Mouse (Mus musculus): ENCODE results near the gene Ccdc177. TPM values are rescaled to one million over a fixed set of nuclear protein-coding genes. Genes with fewer than 3 reads are reported as not detected.

The Ccdc177 gene
- polyA plus RNA-seq, 1 experiment from 2014 or later: 0.42 TPM

DNA sequence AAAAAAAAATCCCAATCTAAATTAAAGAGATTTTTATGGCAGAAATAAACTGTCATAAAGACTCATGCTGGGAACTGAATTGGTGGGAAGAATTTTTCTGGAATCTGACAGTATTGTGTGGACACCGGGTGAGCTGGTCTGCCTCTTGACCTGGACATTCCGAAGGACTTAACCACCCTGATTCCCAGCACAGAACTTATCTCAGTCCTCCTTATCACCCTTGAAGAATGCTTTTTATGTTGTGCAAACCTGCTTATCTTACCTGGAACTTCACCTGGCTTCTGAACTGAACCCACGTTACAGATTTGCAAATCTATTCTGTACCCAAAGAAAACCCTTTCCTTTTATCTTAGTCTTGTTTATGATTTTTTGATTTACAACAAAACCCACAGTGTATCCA is 21.7 kb upstream of the Ccdc177 start:
- Histone ChIP-seq H3K4me3 (no peak overlapping the region), H3K4me2 (no peak overlapping the region), H3K9ac (no peak overlapping the region), H3K9me3 (no peaks in the 10 kb centered on the region), H3K27ac (no peak overlapping the region), H3K4me1 (no peaks in the 10 kb centered on the region), H3K36me3 (no peaks in the 10 kb centered on the region), H3K27me3 (no peaks in the 10 kb centered on the region)
- 83% methylated on average over 3 of the region's 3 CpGs for WGBS
- ATAC-seq (ENCODE audit: insufficient number of reproducible peaks, insufficient read depth, low FRiP score, low TSS enrichment, low read depth): no peak

DNA sequence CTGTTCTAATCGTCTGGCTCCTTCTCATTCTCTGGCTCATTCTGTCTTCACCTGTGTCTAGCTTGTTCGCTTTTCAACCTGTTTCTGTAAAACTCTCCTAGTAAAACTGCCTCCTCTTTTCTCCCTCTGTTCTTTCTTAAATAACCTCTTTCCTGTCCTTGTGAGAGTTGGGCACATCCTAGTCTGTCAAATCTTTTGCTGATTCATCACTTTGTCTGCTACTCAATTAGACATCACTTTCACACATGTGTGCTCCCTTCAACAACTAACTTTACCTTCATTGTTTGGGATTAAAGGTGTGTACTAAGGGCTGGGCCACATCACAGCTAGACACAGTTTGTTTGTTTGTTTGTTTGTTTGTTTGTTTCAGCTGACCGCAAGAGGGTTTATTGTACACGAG is 19.3 kb upstream of the Ccdc177 start:
- ATAC-seq (ENCODE audit: insufficient number of reproducible peaks, insufficient read depth, low FRiP score, low TSS enrichment, low read depth): no peak
- H3K9ac ChIP-seq: no peak overlapping the region
- WGBS: 89% methylated on average over 4 of the region's 4 CpGs

DNA sequence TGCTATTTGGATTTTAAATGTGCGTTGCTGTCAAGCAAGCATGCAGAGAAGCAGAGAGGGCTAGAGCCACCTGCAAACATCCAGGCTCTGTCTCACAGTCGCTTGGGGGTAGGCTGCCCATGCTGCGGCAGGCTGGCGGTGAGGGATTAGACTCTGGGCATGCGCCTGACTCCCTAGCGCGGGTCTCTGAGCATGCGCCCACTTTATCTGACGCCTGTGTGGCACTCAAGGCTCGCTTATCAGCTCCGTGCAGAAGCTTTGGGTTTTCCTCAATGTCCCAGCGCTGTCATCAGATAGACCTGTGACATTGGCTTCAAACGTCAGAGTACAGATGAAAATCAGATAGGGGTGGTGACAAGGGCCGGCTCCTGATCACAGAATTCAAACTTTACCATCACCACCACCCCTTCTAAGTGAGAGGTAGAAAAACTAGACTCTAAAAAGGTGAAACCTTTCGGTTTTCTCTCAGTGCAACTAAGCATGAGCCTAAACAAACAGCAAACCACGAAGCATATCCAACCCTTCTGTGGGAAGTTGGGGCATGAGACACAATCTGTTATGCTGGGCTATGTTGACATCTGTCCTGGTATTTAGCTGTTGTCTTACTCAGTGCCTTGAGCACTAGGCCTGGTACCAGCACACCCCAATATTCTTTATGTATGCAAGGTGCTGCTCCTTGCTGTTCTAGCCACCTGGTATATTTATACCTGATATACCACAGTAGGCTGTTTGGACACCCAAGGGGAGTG is 17.9 kb upstream of the Ccdc177 start:
- no peak overlapping the region for H3K4me2 ChIP-seq
- no peak for ATAC-seq (ENCODE audit: insufficient number of reproducible peaks, insufficient read depth, low FRiP score, low TSS enrichment, low read depth)
- H3K9ac ChIP-seq: no peak overlapping the region
- 75% methylated on average over 16 of the region's 16 CpGs for WGBS
- H3K27me3 ChIP-seq: no peaks in the 10 kb centered on the region
- H3K27ac ChIP-seq: no peak overlapping the region
- no peak overlapping the region for H3K4me3 ChIP-seq
- no peaks in the 10 kb centered on the region for H3K9me3 ChIP-seq
- H3K36me3 ChIP-seq: no peaks in the 10 kb centered on the region
- H3K4me1 ChIP-seq: no peaks in the 10 kb centered on the region

More for the DNA sequence above, 19.3 kb upstream of the Ccdc177 start:
- Histone ChIP-seq H3K27ac (no peak overlapping the region), H3K4me2 (no peak overlapping the region), H3K4me1 (no peaks in the 10 kb centered on the region), H3K27me3 (no peaks in the 10 kb centered on the region), H3K9me3 (no peaks in the 10 kb centered on the region), H3K36me3 (no peaks in the 10 kb centered on the region), H3K4me3 (no peak overlapping the region)

DNA sequence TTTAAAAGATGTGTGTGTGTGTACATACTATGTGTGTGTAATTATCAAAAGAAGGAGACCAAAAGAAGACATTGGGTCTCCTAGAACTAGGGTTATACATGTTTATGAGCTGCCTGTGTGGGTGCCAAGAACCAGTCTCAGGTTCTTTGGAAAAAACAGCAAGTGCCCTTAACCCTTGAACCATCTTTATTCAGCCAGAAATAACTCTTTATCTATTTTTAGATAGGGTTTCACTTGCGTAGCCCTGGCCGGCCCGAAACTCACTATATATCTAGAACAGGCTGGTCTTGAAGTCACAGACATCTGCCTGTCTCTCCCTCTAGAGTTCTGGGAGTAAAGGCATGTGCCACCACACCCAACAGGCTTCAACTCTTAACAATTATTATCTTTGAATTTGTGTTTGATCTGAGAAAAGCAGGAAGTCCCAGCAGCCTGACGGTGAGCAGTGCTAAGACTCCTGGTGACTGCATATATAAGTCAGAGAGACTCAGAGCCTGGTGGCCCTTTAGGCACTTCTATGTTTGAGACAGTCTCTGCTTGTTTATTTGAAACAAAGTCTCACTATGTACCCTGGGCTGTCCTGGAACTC is 15.7 kb upstream of the Ccdc177 start:
- H3K27me3 ChIP-seq: no peaks in the 10 kb centered on the region
- no peaks in the 10 kb centered on the region for H3K36me3 ChIP-seq
- no peak overlapping the region for H3K9ac ChIP-seq
- no peak overlapping the region for H3K4me3 ChIP-seq
- no peak for ATAC-seq (ENCODE audit: insufficient number of reproducible peaks, insufficient read depth, low FRiP score, low TSS enrichment, low read depth)
- H3K4me1 ChIP-seq: no peaks in the 10 kb centered on the region
- H3K27ac ChIP-seq: no peak overlapping the region
- WGBS: 77% methylated on average over 4 of the region's 4 CpGs
- no peaks in the 10 kb centered on the region for H3K9me3 ChIP-seq
- H3K4me2 ChIP-seq: no peak overlapping the region

DNA sequence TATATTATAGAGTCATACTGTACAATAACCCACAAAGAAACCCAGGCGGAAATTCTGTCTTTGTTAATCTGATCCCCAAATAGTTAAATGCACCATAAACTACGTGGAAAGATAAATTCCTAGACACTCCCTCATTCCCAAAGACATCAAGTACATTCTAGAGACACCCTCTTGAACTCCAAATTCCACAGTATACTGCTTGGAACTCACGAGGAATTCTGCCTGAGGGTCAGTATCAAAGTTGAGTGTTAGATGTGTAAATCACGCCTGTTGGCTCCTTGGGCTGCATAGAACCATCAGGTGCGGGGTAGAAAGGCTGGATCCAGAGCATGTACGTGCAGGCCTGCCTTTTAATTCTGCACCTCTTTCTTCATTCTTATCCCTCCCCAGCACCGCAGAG is 14.3 kb upstream of the Ccdc177 start:
- H3K9ac ChIP-seq: no peak overlapping the region
- ATAC-seq (ENCODE audit: insufficient number of reproducible peaks, insufficient read depth, low FRiP score, low TSS enrichment, low read depth): no peak
- H3K27me3 ChIP-seq: no peaks in the 10 kb centered on the region

DNA sequence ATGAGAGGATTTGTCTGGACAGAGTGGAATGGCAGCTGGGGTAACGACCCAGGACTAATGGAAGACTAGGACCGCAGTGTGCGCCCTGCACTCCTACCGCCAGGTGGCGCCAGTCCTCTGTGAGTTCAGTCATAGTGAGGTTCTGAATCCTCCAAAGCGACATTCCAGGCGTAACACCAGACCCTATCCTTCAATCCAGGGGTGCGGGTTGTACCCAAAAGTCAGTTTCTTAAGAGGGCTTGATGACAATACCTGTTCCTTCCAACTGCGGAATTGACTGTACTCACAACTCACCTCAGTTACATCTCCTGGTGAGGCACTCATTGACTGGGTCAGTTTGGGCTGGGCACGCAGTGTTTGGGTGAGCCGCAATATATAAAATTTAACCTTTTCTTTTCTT is 9.2 kb upstream of the Ccdc177 start:
- Histone ChIP-seq H3K4me2 (0 out of 2 replicates have a peak overlapping the region, but pooled peaks have one; percentile 18), H3K4me3 (no peak overlapping the region), H3K4me1 (no peaks in the 10 kb centered on the region), H3K9me3 (no peaks in the 10 kb centered on the region), H3K36me3 (no peaks in the 10 kb centered on the region), H3K27ac (no peak overlapping the region), H3K9ac (no peak overlapping the region), H3K27me3 (no peaks in the 10 kb centered on the region; the same call in 1 of the 2 replicates)
- 19% methylated on average over 11 of the region's 11 CpGs for WGBS
- no peak for ATAC-seq (ENCODE audit: insufficient number of reproducible peaks, insufficient read depth, low FRiP score, low TSS enrichment, low read depth)

More for the DNA sequence above, 14.3 kb upstream of the Ccdc177 start:
- H3K4me3 ChIP-seq: no peak overlapping the region
- H3K4me1 ChIP-seq: no peaks in the 10 kb centered on the region
- no peak overlapping the region for H3K4me2 ChIP-seq
- H3K36me3 ChIP-seq: no peaks in the 10 kb centered on the region
- no peaks in the 10 kb centered on the region for H3K9me3 ChIP-seq
- WGBS: 57% methylated on average over 7 of the region's 7 CpGs
- no peak overlapping the region for H3K27ac ChIP-seq

DNA sequence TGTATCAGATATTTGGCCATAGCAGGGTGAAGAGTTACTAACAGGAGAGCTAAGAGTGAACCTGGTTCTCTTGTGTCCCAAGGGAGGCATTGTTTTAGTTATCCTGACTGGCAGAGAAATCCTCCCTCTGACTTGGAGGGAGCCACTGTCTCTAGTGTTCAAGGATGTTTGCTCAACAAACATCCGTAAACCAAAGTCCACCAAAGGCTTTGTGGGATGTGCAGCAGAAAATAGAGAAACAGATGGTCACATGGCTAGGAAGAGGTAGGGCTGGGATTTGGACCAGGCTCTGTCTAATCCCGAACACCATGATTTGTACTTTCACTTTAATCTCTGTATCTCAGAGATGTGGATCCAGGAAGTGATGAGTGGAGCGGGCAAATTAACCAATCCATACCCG is 3.6 kb upstream of the Ccdc177 start:
- H3K9me3 ChIP-seq: no peaks in the 10 kb centered on the region
- no peak overlapping the region for H3K4me2 ChIP-seq
- ATAC-seq (ENCODE audit: insufficient number of reproducible peaks, insufficient read depth, low FRiP score, low TSS enrichment, low read depth): no peak
- no peaks in the 10 kb centered on the region for H3K36me3 ChIP-seq
- WGBS: 73% methylated on average over 4 of the region's 4 CpGs
- peaks cover 16% of the 10 kb centered on the region for H3K27me3 ChIP-seq
- no peak overlapping the region for H3K27ac ChIP-seq
- H3K9ac ChIP-seq: no peak overlapping the region
- no peak overlapping the region for H3K4me3 ChIP-seq
- H3K4me1 ChIP-seq: peaks cover 13% of the 10 kb centered on the region

DNA sequence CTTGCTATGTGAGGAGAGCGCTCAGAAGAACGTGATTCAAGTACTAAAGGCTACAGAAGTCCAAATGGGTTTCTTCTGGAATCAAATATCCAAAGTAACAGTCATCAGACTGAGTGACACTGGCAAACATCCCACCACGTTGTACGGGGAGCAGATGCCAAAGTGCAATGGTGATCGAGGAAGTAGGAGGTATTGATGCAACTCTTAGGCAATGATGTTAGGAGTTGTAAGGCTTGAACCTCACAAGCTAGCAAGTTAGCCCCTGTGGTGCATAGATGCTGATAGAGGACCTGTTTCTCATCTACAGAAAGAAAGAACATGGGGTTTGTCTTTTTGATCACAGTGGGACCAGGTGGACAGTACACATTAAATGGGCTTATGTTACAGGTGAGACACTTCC is 2.5 kb upstream of the Ccdc177 start:
- no peak overlapping the region for H3K4me2 ChIP-seq
- WGBS: 86% methylated on average over 5 of the region's 5 CpGs
- no peaks in the 10 kb centered on the region for H3K36me3 ChIP-seq
- H3K27ac ChIP-seq: no peak overlapping the region
- peaks cover 23% of the 10 kb centered on the region for H3K4me1 ChIP-seq
- no peak for ATAC-seq (ENCODE audit: insufficient number of reproducible peaks, insufficient read depth, low FRiP score, low TSS enrichment, low read depth)
- H3K9ac ChIP-seq: no peak overlapping the region
- H3K9me3 ChIP-seq: no peaks in the 10 kb centered on the region
- H3K4me3 ChIP-seq: no peak overlapping the region
- H3K27me3 ChIP-seq: peaks cover 28% of the 10 kb centered on the region

DNA sequence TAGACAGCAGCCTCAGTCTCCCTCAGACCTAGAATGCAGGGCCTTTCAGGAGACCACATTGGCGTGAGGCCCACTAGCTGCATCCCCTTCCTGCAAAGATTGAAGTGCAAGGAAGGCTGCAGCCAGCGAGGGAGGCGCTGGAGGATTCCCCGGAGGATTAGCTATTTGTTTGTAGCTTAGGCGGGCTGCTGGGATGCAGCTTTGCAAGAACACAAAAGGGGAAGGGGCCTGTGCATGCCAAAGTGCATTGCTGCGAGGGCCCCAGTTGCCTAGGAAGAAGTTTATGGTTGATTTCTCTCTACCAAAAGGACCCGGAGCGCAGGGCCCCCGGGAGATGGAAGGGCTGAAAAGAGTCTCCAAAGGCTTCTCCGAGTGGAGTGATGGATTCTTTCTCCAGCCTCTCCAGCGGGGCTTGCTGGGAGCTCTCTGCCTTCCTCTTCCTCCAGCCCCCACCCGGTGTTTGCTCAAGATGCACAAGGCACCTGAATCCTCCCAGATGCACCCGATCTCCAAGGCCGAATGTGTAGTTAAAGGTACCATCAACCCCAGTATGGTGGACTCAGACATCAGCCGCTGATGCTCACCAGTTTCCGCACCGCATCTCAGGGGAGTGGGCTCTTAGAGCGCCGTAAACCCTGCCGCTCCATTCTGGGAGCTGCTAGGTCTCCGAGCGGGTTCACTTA is 633 bp downstream of the Ccdc177 start:
- Histone ChIP-seq H3K4me1 (peaks cover 31% of the 10 kb centered on the region), H3K27ac (no peak overlapping the region; the same call in 1 of the 2 replicates), H3K9me3 (no peaks in the 10 kb centered on the region), H3K4me2 (peak overlapping the region; percentile 88), H3K9ac (peak overlapping the region; percentile 68), H3K4me3 (peak overlapping the region; percentile 61), H3K27me3 (peaks cover 57% of the 10 kb centered on the region), H3K36me3 (no peaks in the 10 kb centered on the region)
- WGBS: 1% methylated on average over 22 of the region's 22 CpGs
- no peak for ATAC-seq (ENCODE audit: insufficient number of reproducible peaks, insufficient read depth, low FRiP score, low TSS enrichment, low read depth)

DNA sequence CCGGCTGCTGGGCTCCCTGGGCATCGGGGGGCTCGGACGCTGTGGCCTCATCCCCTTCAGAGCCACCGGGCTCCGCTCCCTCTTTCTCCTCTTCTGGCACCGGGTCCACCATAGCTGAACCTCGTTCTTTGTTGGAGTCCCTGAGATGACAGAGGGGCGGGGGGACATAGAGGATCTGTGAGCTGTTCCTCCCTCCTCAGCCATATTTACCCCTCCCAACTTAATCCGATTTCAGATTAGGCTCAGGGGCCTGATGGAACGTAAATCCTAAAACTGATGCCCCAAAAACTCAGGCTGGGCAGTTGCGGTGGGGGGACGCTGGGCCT is 1.1 kb downstream of the Ccdc177 start:
- Histone ChIP-seq H3K4me1 (peaks cover 31% of the 10 kb centered on the region), H3K4me3 (peak overlapping the region; percentile 61), H3K9me3 (no peaks in the 10 kb centered on the region), H3K4me2 (peak overlapping the region; percentile 88), H3K27me3 (peaks cover 57% of the 10 kb centered on the region), H3K36me3 (no peaks in the 10 kb centered on the region), H3K27ac (no peak overlapping the region; the same call in 1 of the 2 replicates), H3K9ac (peak overlapping the region; percentile 67)
- ATAC-seq (ENCODE audit: insufficient number of reproducible peaks, insufficient read depth, low FRiP score, low TSS enrichment, low read depth): no peak
- 8% methylated on average over 13 of the region's 13 CpGs for WGBS

DNA sequence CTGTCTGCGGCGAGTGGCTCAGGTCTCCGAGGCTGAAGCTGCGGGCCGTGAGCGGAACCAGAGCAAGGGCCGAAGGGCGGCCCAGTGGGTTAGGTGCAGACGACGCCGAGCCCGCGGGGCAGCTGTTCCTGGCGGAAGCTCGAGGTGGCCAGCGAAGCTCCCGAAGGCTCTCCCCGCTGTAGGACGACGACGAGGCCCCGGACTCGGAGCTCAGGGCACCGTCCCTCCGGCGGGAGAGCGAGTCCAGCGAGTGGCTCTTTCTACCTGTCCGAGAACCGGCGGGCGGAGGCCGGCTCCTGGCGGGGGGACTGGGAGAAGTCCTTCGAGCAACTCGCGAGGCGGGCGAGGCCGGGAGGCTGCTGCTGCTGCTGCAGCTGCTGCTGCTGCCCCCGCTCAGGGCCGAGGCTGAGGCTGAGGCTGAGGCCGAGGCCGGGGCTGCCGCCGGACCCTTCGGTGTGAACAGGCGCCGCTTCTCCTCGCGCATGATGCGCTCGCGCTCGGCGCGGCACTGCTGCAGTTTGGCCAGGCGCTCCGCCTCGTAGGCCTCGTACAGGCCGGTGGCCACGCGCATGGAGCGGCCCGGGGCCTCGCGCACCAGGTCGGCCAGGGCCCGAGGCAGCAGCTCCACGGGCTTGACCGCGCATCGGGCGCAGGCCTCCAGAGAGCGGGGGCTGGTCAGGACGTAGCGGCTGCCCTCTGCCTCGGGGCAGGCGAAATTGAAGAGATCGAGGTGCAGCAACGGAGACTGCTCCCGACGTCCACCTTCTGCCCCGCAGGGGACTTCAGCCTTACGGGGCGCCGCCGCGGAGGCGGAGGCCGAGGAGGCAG is 1.7 kb downstream of the Ccdc177 start:
- H3K4me2 ChIP-seq: peak overlapping the region; percentile 88
- peaks cover 57% of the 10 kb centered on the region for H3K27me3 ChIP-seq
- 8% methylated on average over 92 of the region's 92 CpGs for WGBS
- H3K4me3 ChIP-seq: peak overlapping the region; percentile 61
- H3K9me3 ChIP-seq: no peaks in the 10 kb centered on the region
- H3K4me1 ChIP-seq: peaks cover 31% of the 10 kb centered on the region
- no peak for ATAC-seq (ENCODE audit: insufficient number of reproducible peaks, insufficient read depth, low FRiP score, low TSS enrichment, low read depth)
- no peak overlapping the region for H3K27ac ChIP-seq
- H3K9ac ChIP-seq: peak overlapping the region; percentile 67
- H3K36me3 ChIP-seq: no peaks in the 10 kb centered on the region

Measured in embryonic facial prominence, embryonic 13.5 days (tissue).